Mouse (Mus musculus) retina, postnatal 7 days (tissue): ENCODE measurements around the gene Gm45844.
"Not testable (repeated sequence)": the region's sequence is repeated elsewhere in the genome, so short reads cannot be mapped to it uniquely, and the experiment has no call there.

Experiments used
- DNase-seq: peaks from one replicate; pipeline ENCODE4 v3.0.0-alpha.2; 2012; ENCODE audit warnings: low read depth, low spot score

The Gm45844 gene

DNA sequence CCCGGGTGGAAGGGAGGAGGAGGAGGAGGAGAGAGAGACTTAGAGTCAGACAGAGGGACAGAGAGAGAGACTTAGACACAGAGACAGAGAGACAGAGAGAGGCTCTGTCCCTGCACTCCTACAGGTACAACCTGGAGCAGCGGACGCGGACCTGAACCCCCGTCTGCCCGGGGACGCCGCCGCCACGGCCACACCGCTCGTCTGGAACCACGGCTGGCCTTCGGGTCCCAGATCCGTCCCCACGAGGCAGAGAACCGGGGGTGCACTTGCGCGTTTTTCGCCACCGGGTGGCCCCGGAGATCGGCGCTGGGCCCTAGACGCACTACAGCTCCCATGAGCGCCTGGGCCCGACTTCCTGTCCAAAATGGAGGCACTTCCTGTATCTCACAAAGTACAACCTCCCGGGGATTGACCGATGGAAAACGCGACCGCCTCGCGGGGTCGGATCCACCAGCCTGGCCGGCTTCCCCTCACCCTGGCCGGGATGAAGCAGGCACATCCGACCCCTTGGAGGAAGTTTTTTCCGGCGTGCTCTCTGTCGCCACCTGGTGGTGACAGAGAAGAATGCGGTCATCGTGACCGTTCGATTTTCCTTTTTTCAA, at the start of gene Gm45844:
Gene Gm45844, minus strand, starts transcription at position 324 of the 602 bp plus-strand sequence.
- DNase-seq, result peak; percentile 59

GRCm38 (mm10) chr7:7295595-7295994, 17.5 kb upstream of the Gm45844 start:
- no peak for DNase-seq

GRCm38 (mm10) chr7:7281383-7281782, 3.3 kb upstream of the Gm45844 start:
- no peak for DNase-seq

DNA sequence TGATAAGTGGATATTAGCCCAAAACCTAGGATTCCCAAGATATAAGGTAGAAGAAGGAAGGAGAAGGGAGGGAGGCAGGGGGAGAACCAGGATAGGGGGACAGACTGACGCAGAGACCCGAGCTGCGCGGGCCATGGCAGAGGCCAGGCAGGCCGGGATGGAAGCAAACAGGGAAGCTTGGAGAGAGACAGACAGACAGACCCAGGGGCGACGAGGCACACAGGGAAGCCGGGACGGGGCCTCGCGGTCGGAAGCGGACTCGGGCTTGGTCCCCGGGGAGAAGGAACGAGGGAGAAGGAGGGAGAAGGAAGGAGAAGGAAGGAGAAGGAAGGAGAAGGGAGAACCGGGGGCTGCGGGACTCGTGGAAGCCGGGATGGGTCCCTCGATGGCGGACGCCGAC, 533 bp downstream of the Gm45844 start:
- DNase-seq, result peak; percentile 63

- DNase-seq, result not testable (repeated sequence)
Measured at GRCm38 (mm10) chr7:7247228-7247627, 30.9 kb downstream of the Gm45844 start, which contains the start of gene Vmn2r29. Gene Vmn2r29 (minus strand): TSS chr7:7247328.

GRCm38 (mm10) chr7:7209313-7210151, 68.6 kb downstream of the Gm45844 start, which contains the start of gene Zfp772:
Gene Zfp772 (minus strand): TSS chr7:7209998.
- peak; percentile 11 for DNase-seq

DNA sequence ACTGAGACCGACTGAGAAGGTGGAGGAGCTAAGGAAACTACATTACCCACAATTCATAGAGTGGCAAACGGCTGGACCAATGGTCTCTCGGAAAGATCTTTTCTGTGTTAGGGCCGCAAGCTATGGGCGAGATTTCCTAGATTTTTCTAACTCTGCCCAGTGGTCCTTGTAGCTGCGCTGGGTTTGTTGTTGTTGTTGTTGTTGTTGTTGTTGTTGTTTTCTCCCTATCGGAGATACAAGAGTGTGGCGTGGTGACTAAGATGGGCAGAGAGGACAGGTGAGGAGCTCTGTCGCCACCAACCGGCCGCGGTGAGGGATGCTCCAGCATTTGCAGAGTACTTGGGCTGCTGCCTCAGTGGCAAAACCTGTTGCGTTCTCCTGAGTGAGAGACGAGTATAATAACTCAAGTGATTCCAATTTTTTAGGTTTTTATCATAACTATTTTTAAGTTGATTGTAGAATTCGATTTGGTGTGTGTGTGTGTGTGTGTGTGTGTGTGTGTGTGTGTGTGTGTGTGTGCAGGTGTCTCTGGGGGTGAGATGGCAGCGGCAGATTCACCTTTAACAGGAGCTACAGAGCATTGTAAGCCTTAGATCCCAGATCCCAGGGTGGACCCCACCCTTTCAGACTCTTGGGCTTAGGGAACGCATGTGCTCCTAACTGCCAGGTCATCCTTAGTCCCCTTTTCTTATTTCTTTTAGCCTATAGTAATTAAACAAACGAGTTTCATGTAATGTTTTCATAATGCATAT, 89.7 kb downstream of the Gm45844 start:
- peak; percentile 32 for DNase-seq

- DNase-seq, result no peak
Measured at GRCm38 (mm10) chr7:7187417-7188190, 90.5 kb downstream of the Gm45844 start.

DNA sequence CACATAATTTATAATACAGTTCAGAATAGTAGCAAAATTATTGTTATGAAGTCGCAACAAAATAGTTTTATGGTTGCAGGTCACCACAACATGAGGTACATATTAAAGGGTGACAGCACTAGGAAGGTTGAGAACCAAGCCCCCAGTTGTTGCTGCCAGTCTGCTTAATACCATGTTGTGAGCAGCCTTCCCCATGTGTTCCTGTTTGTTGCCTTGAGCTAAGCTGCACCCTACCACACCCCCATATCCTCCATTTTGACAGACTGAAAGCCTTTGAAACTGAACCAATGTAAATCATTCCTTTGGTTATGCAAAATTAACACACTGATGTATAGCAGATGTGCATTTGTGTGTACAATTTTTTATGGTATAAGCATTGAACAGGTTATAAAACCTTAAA, 92.2 kb downstream of the Gm45844 start:
- DNase-seq, result no peak

DNA sequence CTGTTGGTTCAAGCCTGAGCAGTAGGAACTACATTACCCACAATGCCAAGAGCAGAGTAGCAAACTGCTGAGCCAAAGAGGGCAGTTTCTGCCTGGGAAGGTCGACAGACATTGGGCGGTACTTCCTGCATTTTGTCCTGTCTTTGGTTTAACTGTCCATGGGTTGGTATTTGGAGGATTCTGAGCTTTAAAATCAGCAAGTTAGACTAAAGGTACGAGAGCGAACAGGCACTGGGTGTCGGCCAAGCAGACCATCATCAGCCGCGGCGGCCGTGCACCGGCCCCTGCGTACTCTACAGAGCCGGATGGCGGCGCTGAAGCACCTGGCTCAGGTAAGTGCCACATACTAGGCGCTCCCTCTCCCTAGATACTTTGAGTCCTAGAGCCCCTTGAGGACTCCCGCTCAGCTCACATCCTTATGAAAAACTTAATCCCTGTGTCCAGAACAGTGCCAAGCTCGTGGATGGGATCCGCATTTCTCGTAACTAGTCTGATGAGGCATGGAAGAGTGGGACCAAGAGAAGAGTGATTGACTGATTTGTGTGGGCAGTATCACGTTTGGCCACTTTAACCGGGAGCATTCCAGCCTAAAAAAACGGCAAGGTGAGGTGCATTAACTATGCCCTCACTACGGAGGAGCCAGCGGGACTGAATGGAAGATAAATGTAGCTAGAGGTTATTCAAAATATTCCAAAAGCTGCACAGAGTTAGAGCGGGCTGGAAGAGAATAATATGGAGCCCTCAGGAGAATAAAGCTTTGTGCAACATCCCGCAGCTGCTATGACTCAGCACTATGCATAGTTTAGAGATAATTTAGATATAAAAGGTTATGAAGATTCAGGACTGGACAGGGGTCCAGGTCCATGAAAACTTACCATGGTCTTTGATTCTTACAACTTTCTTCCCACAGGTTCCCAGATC, 106.6 kb downstream of the Gm45844 start, which contains the start of gene Zfp418:
Gene Zfp418, plus strand, starts transcription at position 104 of the 921 bp plus-strand sequence.
- peak; percentile 25 for DNase-seq
